Mouse (Mus musculus) MEL (cell line): ENCODE data around the gene Tmem274. TPM values are rescaled to one million over a fixed set of nuclear protein-coding genes. Genes with fewer than 3 reads are reported as not detected.
A peak's percentile ranks its signal among the peaks of the same experiment; 100 is the strongest.

ENCODE experiments used
- DNase-seq: peaks from one replicate; pipeline ENCODE4 v3.0.0; 2011; ENCODE audit warnings: low read depth, low spot score
- H3K27ac ChIP-seq: 2 replicates; pipeline ENCODE4 v1.5.1; 2012; ENCODE audit warnings: low read depth, mild to moderate bottlenecking, control low read depth, low read length, moderate library complexity; ENCODE audit not compliant: control insufficient read depth
- H3K27me3 ChIP-seq, 2 experiments: fragments of 150-350 bp in 1 of 2; sonication (generic) in 1 of 2; 2 replicates each; pipeline ENCODE4 v1.6.1; 2012; ENCODE audit warnings: low read length in 2 of 2, mild to moderate bottlenecking in 2 of 2, improper control_type of control experiment in 1 of 2, moderate library complexity in 1 of 2; ENCODE audit not compliant: insufficient read depth in 2 of 2, control insufficient read depth in 1 of 2
- H3K36me3 ChIP-seq, 2 experiments: 2 replicates each; pipeline ENCODE4 v1.6.1; 2012 to 2014; ENCODE audit warnings: low read length in 2 of 2, improper control_type of control experiment in 1 of 2, inconsistent platforms in 1 of 2, mild to moderate bottlenecking in 1 of 2; ENCODE audit not compliant: insufficient read depth in 2 of 2, control insufficient read depth in 1 of 2
- H3K4me1 ChIP-seq, 2 experiments: fragments of 150-350 bp in 1 of 2; sonication (generic) in 1 of 2; 2 replicates each; pipeline ENCODE4 v1.6.1; 2012; ENCODE audit warnings: low read length in 2 of 2, improper control_type of control experiment in 1 of 2, mild to moderate bottlenecking in 1 of 2; ENCODE audit not compliant: insufficient read depth in 2 of 2, control insufficient read depth in 1 of 2
- H3K4me3 ChIP-seq, 2 experiments: fragments of 150-350 bp in 1 of 2; sonication (generic) in 1 of 2; 2 replicates each; pipeline ENCODE4 v1.5.1; 2012; ENCODE audit warnings: low read depth in 2 of 2, low read length in 2 of 2, mild to moderate bottlenecking in 2 of 2, moderate library complexity in 2 of 2, control low read depth in 1 of 2, improper control_type of control experiment in 1 of 2; ENCODE audit not compliant: control insufficient read depth in 1 of 2, insufficient read depth in 1 of 2
- H3K79me2 ChIP-seq: 2 replicates; pipeline ENCODE4 v1.6.1; 2012; ENCODE audit warnings: mild to moderate bottlenecking, low read length, moderate library complexity; ENCODE audit not compliant: control insufficient read depth, poor library complexity, insufficient read depth
- H3K9ac ChIP-seq: 2 replicates; pipeline ENCODE4 v1.6.1; 2012; ENCODE audit warnings: low read depth, mild to moderate bottlenecking, control low read depth, low read length, moderate library complexity; ENCODE audit not compliant: control insufficient read depth, poor library complexity, severe bottlenecking
- H3K9me3 ChIP-seq: fragments of 150-350 bp; sonication (generic); replicated peaks from 2 replicates; pipeline ENCODE4 v1.6.1; 2012; ENCODE audit warnings: mild to moderate bottlenecking, low read length, improper control_type of control experiment, moderate library complexity; ENCODE audit not compliant: insufficient read depth
- CTCF ChIP-seq, 3 experiments: IDR thresholded peaks in 2 of 3; conservative IDR thresholded peaks in 1 of 3; 2 replicates each; pipeline ENCODE4 v1.5.1; 2011 to 2012; ENCODE audit warnings: low read length in 3 of 3, low read depth in 2 of 3, mild to moderate bottlenecking in 2 of 3, improper control_type of control experiment in 1 of 3, inconsistent platforms in 1 of 3, mixed read lengths in 1 of 3, moderate library complexity in 1 of 3; ENCODE audit not compliant: control insufficient read depth in 1 of 3, insufficient read depth in 1 of 3, poor library complexity in 1 of 3, severe bottlenecking in 1 of 3
- E2F4 ChIP-seq: IDR thresholded peaks from 2 replicates; pipeline ENCODE4 v1.6.1; 2011; ENCODE audit warnings: low read depth, low read length, improper control_type of control experiment, borderline replicate concordance
- ELF1 ChIP-seq: IDR thresholded peaks from 2 replicates; pipeline ENCODE4 v1.6.1; 2014; ENCODE audit warnings: low read depth, mild to moderate bottlenecking, inconsistent platforms, low read length, improper control_type of control experiment, moderate library complexity
- ETS1 ChIP-seq: IDR thresholded peaks from 2 replicates; pipeline ENCODE4 v1.6.1; 2012; ENCODE audit warnings: low read depth, mild to moderate bottlenecking, inconsistent platforms, low read length, improper control_type of control experiment, moderate library complexity
- GATA1 ChIP-seq: IDR thresholded peaks from 2 replicates; pipeline ENCODE4 v1.6.1; 2011; ENCODE audit warnings: low read depth, low read length, improper control_type of control experiment
- HCFC1 ChIP-seq: IDR thresholded peaks from 2 replicates; pipeline ENCODE4 v1.6.1; 2012; ENCODE audit warnings: low read depth, mild to moderate bottlenecking, inconsistent platforms, low read length, improper control_type of control experiment, moderate library complexity
- JUND ChIP-seq: IDR thresholded peaks from 2 replicates; pipeline ENCODE4 v1.6.1; 2011; ENCODE audit warnings: low read depth, mild to moderate bottlenecking, improper control_type of control experiment, low read length
- KAT2A ChIP-seq: conservative IDR thresholded peaks from 2 replicates; pipeline ENCODE4 v1.6.1; 2012; ENCODE audit warnings: low read depth, low read length, improper control_type of control experiment, inconsistent platforms
- MAX ChIP-seq: IDR thresholded peaks from 2 replicates; pipeline ENCODE4 v1.6.1; 2011; ENCODE audit warnings: low read length, improper control_type of control experiment
- MAZ ChIP-seq: IDR thresholded peaks from 2 replicates; pipeline ENCODE4 v1.6.1; 2012; ENCODE audit warnings: low read depth, mild to moderate bottlenecking, inconsistent platforms, low read length, improper control_type of control experiment
- MEF2A ChIP-seq: IDR thresholded peaks from 2 replicates; pipeline ENCODE4 v1.6.1; 2014; ENCODE audit warnings: low read depth, mild to moderate bottlenecking, inconsistent platforms, low read length, improper control_type of control experiment; ENCODE audit not compliant: poor library complexity, insufficient replicate concordance, severe bottlenecking; ENCODE audit errors: extremely low read depth
- MXI1 ChIP-seq: IDR thresholded peaks from 2 replicates; pipeline ENCODE4 v1.6.1; 2011; ENCODE audit warnings: mild to moderate bottlenecking, low read depth, low read length, improper control_type of control experiment
- NRF1 ChIP-seq: IDR thresholded peaks from 2 replicates; pipeline ENCODE4 v1.6.1; 2014; ENCODE audit warnings: low read depth, mild to moderate bottlenecking, inconsistent platforms, low read length, improper control_type of control experiment, moderate library complexity; ENCODE audit not compliant: poor library complexity, insufficient read depth, severe bottlenecking
- POLR2AphosphoS2 ChIP-seq: IDR thresholded peaks from 2 replicates; pipeline ENCODE4 v1.6.1; 2011; ENCODE audit warnings: low read length, improper control_type of control experiment
- RAD21 ChIP-seq: IDR thresholded peaks from 2 replicates; pipeline ENCODE4 v1.6.1; 2011; ENCODE audit warnings: mild to moderate bottlenecking, low read depth, low read length, improper control_type of control experiment
- SIN3A ChIP-seq: IDR thresholded peaks from 2 replicates; pipeline ENCODE4 v1.6.1; 2012; ENCODE audit warnings: low read length, improper control_type of control experiment, inconsistent platforms
- TAL1 ChIP-seq: IDR thresholded peaks from 2 replicates; pipeline ENCODE4 v1.6.1; 2012; ENCODE audit warnings: mild to moderate bottlenecking, inconsistent platforms, low read length, moderate library complexity, mixed read lengths
- TBP ChIP-seq: IDR thresholded peaks from 2 replicates; pipeline ENCODE4 v1.8.0; 2011; ENCODE audit warnings: low read depth, low read length, improper control_type of control experiment
- UBTF ChIP-seq: IDR thresholded peaks from 2 replicates; pipeline ENCODE4 v1.6.1; 2012; ENCODE audit warnings: low read depth, mild to moderate bottlenecking, inconsistent platforms, low read length, improper control_type of control experiment, moderate library complexity, borderline replicate concordance; ENCODE audit not compliant: insufficient read depth
- USF2 ChIP-seq, 2 experiments: IDR thresholded peaks; 2 replicates each; pipeline ENCODE4 v1.6.1; 2011 to 2012; ENCODE audit warnings: improper control_type of control experiment in 2 of 2, low read length in 2 of 2, borderline replicate concordance in 1 of 2, inconsistent platforms in 1 of 2, low read depth in 1 of 2, mild to moderate bottlenecking in 1 of 2; ENCODE audit not compliant: insufficient read depth in 1 of 2
- ZC3H11A ChIP-seq: IDR thresholded peaks from 2 replicates; pipeline ENCODE4 v1.6.1; 2012; ENCODE audit warnings: low read depth, mild to moderate bottlenecking, inconsistent platforms, low read length, improper control_type of control experiment
- ZMIZ1 ChIP-seq: IDR thresholded peaks from 2 replicates; pipeline ENCODE4 v1.6.1; 2012; ENCODE audit warnings: low read depth, mild to moderate bottlenecking, inconsistent platforms, low read length, improper control_type of control experiment, moderate library complexity
- ZNF384 ChIP-seq: IDR thresholded peaks from 2 replicates; pipeline ENCODE4 v1.6.1; 2012; ENCODE audit warnings: low read depth, mild to moderate bottlenecking, inconsistent platforms, low read length, improper control_type of control experiment
- polyA plus RNA-seq, 2 experiments: library from polyadenylated mRNA; stranded (reverse) in 1 of 2; unstranded in 1 of 2; fragments of >175 nt in 1 of 2; fragments of >200 nt in 1 of 2; gene quantifications; 2 replicates each; pipeline versions ENCODE4 v1.2.1 to v1.2.4; 2012; ENCODE audit warnings: low replicate concordance in 2 of 2, low read depth in 1 of 2; ENCODE audit not compliant: insufficient read length in 2 of 2, insufficient read depth in 1 of 2, missing spikeins in 1 of 2
- total RNA-seq: library from RNA; depleted of rRNA; stranded (reverse); fragments of 300-350 nt; gene quantifications from 2 replicates; pipeline ENCODE4 v1.2.3, GENCODE M21; 2012

The Tmem274 gene
- total and polyA plus RNA-seq, 3 experiments = not detected

GRCm38 (mm10) chr4:149469557-149469956, 7.6 kb upstream of the Tmem274 start (continued):
- TF ChIP-seq ETS1 (peak; percentile 61; the same call in 1 of the 2 replicates), E2F4 (no peak), RAD21 (no peak), SIN3A (peak; percentile 36; the same call in 1 of the 2 replicates), TBP (no peak), UBTF (no peak), ZMIZ1 (no peak), KAT2A (no peak), TAL1 (no peak)

GRCm38 (mm10) chr4:149475096-149475495, 2.1 kb upstream of the Tmem274 start:
- no peak overlapping the region for H3K27ac ChIP-seq
- H3K27me3 ChIP-seq = no peaks in the 10 kb centered on the region
- no peaks in the 10 kb centered on the region for H3K9me3 ChIP-seq
- TF ChIP-seq HCFC1 = no peak
- no peak for TF ChIP-seq POLR2AphosphoS2
- TF ChIP-seq NRF1 = no peak
- TF ChIP-seq USF2 (IDR thresholded peaks at IDR 0.05; ENCODE audit: borderline replicate concordance in 1 of 2, insufficient read depth in 1 of 2, low read depth in 1 of 2, low read length in 2 of 2) = no peak
- TF ChIP-seq CTCF (IDR thresholded peaks at IDR 0.05 in 2 of 3, conservative IDR thresholded peaks at IDR 0.05 in 1 of 3; ENCODE audit: control insufficient read depth in 1 of 3, insufficient read depth in 1 of 3, low read depth in 2 of 3, low read length in 3 of 3, poor library complexity in 1 of 3, severe bottlenecking in 1 of 3) = no peak
- TF ChIP-seq ELF1 = no peak
- no peak for TF ChIP-seq GATA1
- TF ChIP-seq MXI1 = no peak
- no peak for TF ChIP-seq MEF2A
- TF ChIP-seq E2F4 = no peak
- TF ChIP-seq SIN3A = no peak
- no peak for TF ChIP-seq ZMIZ1
- no peak for TF ChIP-seq TBP
- TF ChIP-seq UBTF = no peak
- no peak for TF ChIP-seq JUND
- TF ChIP-seq MAX = no peak
- TF ChIP-seq ZNF384 = no peak
- TF ChIP-seq MAZ = no peak
- no peak for TF ChIP-seq ZC3H11A
- no peak overlapping the region for H3K4me3 ChIP-seq
- H3K4me1 ChIP-seq = no peaks in the 10 kb centered on the region
- H3K36me3 ChIP-seq = no peaks in the 10 kb centered on the region
- no peaks in the 10 kb centered on the region for H3K79me2 ChIP-seq
- no peak overlapping the region for H3K9ac ChIP-seq
- DNase-seq = no peak
